Mouse (Mus musculus): Measurements from ENCODE around the gene Mgat3.

DNA sequence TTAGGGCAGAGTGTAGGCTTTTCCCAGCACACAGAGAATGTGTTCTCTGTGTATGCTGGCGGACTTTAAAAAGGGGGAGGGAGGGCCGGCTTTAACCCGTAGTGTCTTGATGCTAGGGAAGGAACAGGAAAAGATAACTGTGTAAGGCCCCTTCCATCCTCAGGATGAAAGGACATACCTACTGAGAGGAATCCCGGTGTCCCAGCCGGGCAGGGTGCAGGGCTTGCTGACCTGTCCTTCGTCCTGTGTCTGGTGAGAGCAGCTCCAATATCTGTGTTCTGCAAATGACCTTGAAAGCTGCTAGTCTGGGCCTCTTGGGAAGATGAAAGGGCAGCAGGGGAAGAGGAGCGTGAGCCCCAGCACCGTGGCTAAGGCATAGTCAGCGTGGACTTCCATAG, 39.1 kb upstream of the Mgat3 start:
- TF ChIP-seq POLR2A (IDR thresholded peaks at IDR 0.05; ENCODE audit: borderline replicate concordance, extremely low read depth, insufficient read depth, insufficient read length, poor library complexity, severe bottlenecking) (no peak), CTCF (IDR thresholded peaks at IDR 0.05; ENCODE audit: borderline replicate concordance, extremely low read depth, insufficient read depth, insufficient read length) (no peak)
